Mouse (Mus musculus) spleen, embryonic (tissue): Measurements from ENCODE around the gene Prelid1.

Experiments used
- CTCF ChIA-PET: fragments of 350-600 bp; sonication (Branson Sonifier 250); formaldehyde crosslinking; loops from one replicate; lab custom pipeline; 2022; lab: Charles Lee

Gene Prelid1

GRCm38 (mm10) chr13:55319931-55320533 lies at the start of gene Prelid1:
TSS of gene Prelid1 (plus strand) at chr13:55320500.
- CTCF ChIA-PET: no interaction called here

DNA sequence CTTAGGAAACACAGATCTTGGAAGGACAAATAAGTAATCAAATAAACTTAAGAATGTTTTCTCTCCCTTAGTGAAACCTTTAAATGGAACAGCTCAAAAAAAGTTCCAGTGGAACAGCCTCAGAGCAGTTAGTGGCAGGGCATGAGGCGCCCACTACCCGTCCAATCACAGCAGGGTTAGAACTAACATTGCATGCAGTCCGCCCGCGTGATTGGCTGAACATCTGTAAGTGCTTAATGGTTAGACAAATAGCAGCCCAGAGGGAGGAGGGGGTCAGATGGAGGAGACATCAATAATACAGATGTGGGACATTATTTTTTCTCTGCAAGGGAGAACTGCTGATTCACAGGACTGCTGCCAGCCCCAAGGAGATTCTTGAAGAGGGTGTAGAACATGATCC lies 43.1 kb upstream of the Prelid1 start:
- CTCF ChIA-PET: no interaction called here

- CTCF ChIA-PET: no interaction called here
These were observed 42.7 kb upstream of the Prelid1 start for GRCm38 (mm10) chr13:55277646-55278045.

DNA sequence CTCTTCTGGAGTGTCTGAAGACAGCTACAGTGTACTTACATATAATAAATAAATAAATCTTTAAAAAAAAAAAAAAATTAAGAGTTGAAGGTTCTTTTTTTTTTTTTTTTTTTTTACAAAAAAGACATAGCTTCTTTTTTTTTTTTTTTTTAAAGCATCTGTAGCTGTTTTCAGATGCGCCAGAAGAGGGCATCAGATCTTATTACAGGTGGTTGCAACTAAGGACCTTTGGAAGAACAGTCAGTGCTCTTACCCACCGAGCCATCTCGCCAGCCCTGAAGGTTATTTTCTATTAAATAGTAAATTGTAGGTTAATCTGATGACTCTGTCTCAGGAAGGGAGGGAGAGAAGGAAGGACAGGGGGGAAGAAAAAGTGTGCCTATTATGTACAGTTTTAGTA lies 31.4 kb upstream of the Prelid1 start:
- CTCF ChIA-PET: interaction anchor here (0.6 kb wide), 1 partner anchor 87 kb away, joined by 3 read pairs; no protein-coding TSS in a partner anchor

DNA sequence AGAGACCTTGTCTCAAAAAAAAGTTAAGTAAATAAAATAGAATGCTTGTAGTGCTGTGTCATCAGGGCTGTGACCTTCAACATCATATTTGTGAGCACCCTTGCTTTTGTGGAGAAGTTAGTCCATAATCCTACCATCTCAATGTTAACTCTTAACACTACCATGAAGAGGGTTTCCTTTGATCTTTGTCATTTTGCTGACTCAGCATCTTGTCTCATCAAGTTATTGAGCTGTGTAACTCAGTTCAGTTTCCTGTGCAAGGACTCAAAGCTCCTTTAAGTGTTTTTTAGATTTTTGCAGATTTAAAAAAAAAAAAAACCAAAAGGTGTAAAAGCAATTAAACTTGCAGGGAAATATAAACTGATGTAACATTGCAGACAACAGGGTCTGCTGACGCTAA lies 23.5 kb upstream of the Prelid1 start:
- CTCF ChIA-PET: interaction anchor here (0.6 kb wide), 1 partner anchor 242 kb away, joined by 3 read pairs; no protein-coding TSS in a partner anchor

DNA sequence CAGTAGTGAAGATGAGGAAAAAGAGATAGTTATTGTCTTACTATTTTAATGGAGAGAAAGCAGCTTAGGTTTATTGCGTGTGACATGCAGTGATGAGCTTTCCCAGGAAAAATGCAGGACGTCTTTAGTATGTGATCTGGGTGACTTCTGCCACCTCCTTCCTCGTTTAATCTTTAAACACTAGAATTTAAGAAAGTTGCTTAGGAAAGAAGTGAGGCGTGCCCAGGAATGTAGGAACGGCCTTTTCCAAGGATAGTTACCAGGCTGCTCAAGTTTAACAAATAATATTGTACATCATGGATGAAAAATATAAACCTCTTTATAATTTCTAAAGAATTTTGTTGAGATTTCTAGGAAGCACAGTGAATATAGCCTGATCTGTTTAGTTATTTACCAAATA lies 19.4 kb upstream of the Prelid1 start:
- CTCF ChIA-PET: no interaction called here

GRCm38 (mm10) chr13:55312028-55312630 lies 8.2 kb upstream of the Prelid1 start:
- CTCF ChIA-PET: interaction anchor here (0.5 kb wide), 1 partner anchor 92 kb away, joined by 11 read pairs; no protein-coding TSS in a partner anchor

DNA sequence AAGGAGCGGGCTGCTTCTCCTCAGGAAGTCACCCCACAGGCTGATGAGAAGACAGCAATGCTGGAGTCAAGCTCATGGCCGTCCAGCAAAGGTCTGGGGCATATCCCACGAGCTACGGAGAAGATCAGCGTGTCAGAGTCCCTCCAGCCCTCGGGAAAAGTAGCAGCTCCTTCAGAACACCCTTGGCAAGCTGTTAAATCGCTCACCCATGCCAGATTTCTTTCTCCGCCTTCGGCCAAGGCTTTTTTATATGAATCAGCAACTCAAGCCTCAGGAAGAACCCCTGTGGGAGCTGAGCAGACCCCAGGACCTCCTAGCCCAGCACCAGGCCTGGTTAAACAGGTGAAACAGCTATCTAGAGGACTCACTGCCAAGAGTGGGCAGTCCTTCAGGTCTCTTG lies 7.2 kb upstream of the Prelid1 start:
- CTCF ChIA-PET: interaction anchor here (0.5 kb wide), 1 partner anchor 93 kb away, joined by 11 read pairs; no protein-coding TSS in a partner anchor

DNA sequence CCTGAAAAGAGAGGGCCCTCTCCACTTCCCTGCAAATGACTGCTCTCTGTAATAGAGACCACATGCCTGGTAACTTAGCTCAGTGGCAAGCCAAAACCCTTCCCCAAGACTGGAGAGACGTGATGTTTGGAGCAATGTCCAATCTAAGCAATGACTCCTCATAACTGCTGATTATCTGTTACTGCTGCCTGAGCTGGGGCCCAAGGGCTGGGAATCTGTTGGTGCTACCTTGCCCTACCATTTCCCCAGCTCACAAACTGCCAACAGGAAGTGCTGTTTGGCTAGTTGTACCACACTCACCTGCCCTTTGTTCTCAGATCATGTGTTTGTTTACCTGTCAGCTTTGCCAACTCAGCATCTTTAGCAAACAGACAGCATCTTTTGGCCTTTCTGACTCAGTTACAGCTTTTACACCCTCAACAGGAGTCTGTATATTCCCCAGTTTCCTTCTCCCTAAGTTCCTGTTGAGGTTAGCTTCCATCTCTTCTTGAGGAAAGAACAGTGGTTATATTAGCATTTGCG lies 5.3 kb upstream of the Prelid1 start:
- CTCF ChIA-PET: no interaction called here

DNA sequence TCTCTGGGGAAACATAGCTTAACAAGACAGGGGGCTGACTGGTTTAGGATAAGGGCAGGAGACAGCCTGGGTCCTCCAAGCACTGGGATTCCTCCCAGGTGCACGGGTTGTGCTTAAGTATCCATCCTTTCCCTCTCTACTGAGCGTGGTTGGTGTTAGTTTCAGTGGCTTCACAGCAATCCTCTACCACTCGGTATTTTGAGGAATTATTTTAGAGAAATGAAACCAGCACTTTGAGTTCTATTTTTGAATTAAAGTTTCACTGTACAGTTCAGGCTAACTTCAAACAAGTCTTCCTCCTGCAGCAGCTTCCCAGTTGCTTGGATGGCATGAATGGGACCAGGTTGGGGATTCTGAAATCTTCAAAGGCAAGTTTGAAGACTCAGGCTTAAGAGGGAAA lies 1.9 kb upstream of the Prelid1 start:
- CTCF ChIA-PET: interaction anchor here (0.5 kb wide), 1 partner anchor 14 kb away, joined by 3 read pairs; no protein-coding TSS in a partner anchor

- CTCF ChIA-PET: no interaction called here
These were observed 1.3 kb downstream of the Prelid1 start, which contains the start of gene Rab24 for GRCm38 (mm10) chr13:55321434-55322129. TSS of gene Rab24 (minus strand) at chr13:55321946.

DNA sequence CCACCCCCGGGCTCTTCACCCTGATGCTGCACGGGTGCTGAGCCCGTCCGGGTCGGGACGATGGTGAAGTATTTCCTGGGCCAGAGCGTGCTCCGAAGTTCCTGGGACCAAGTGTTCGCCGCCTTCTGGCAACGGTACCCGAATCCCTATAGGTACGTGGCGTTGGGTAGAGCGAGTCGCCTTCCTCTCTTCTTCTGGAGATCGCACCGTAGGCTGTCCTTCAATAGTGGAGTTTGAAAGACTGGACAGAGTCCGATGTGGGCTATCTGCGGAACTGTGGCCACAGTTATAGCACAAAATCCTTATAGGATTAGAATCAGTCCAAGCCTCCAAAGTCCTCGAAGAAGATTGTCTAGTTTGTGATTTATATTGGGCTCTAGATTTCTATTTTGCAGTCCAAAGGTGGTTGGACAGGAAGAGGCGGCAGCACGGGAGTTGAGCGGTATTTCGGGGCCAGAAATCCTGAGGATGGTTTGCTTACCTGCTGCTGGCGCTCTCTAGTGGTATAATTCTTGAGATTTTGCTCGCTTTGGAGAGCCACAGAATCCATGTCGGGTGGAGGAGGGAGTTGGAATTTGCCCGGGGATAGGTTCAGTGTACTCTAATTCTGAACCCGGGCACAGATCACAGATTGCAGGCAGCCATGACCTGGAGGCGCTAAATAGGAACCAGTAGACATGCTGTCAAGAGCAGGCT lies 2.0 kb downstream of the Prelid1 start:
- CTCF ChIA-PET: no interaction called here

DNA sequence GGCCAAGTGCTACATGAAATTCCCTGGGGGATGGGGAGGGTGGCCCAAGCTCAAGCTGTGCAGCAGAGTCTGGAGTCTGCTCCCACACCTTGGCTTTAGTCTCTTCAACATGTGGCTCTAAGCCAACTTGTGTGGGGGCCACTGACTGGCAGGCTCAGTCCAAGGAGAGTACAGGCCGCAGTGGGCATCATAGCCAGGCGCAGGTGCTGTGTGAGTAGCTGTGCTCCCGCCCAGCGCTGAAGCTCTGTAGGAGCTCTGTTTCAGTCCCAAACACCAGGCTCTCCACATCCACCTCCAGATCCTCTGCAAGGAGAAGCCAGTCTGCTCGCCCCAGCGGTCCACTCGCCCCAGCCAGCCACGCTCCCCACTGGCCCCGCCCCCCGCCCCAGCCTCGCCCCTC lies 5.3 kb downstream of the Prelid1 start:
- CTCF ChIA-PET: no interaction called here

GRCm38 (mm10) chr13:55327169-55327568 lies 6.9 kb downstream of the Prelid1 start:
- CTCF ChIA-PET: interaction anchor here (0.6 kb wide), 1 partner anchor 39 kb away, joined by 4 read pairs; no protein-coding TSS in a partner anchor

DNA sequence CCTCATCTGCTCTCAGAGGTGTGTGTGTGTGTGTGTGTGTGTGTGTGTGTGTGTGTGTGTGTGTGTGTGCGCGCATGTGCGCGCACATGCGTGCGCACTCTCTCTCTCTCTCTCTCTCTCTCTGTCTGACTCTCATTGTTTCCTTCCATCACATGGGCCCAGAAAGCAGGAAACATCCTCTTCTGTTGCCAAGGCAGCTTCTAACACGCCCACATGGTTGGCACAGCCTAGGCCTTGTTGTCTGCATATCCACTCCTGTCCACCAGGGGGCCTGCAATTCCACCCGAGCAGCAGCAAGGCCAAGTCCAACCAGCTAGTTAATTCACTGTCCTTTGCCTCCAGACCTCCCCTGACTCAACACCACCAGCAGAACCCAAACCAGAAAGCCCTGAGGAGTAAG lies 7.3 kb downstream of the Prelid1 start:
- CTCF ChIA-PET: interaction anchor here (0.6 kb wide), 1 partner anchor 40 kb away, joined by 4 read pairs; no protein-coding TSS in a partner anchor

DNA sequence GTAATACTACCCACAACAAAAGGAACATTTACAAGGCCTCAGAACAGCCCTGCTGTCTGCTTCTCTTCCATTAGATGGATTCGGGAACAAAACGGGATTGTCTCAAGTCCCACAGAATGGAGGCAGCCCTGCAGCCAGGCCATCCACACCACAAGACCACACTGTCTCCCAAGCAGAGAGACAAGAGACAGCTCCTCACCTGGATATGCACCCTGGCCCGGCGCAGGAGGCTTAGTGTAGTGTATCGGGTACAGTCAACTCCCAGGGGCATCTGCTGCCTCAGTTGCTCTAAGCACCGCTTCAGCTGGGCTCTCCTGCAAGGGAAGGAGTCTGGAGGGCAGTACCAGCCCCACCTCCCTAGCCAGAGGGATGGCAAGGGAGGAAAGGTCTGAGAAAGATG lies 7.9 kb downstream of the Prelid1 start:
- CTCF ChIA-PET: no interaction called here

GRCm38 (mm10) chr13:55328641-55329040 lies 8.3 kb downstream of the Prelid1 start:
- CTCF ChIA-PET: interaction anchor here (0.8 kb wide), 1 partner anchor 210 kb away, joined by 4 read pairs; no protein-coding TSS in a partner anchor

DNA sequence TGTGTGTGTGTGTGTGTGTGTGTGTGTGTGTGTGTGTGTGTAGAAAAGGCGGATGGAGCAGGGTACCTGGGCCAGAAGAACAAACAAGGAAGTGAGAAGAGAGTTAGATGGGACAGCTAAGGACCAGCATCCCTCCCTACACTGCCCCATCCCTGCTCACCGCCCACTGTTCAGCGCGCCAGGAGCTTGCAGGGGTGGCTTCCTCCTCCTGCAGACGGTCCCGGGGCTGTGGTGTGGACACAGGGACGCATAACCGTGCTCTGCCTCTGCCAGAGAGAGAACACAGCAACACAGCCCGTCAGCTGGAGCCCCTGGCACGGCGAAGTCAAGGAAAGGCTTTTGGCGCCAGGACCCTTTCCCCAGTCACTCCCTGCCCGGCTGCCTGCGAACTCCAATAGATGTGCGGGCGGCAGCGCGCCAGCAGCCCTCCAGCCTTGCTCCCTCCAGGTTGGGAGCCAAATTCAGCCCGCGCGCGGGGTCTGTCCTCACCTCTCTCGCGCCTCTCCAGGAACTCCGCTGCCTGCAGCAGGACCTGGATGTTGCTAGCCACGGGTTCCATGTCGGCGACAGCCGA lies 8.9 kb downstream of the Prelid1 start:
- CTCF ChIA-PET: interaction anchor here (0.8 kb wide), 1 partner anchor 209 kb away, joined by 4 read pairs; no protein-coding TSS in a partner anchor

- CTCF ChIA-PET: interaction anchor here (0.8 kb wide), 1 partner anchor 209 kb away, joined by 4 read pairs; no protein-coding TSS in a partner anchor
These were observed 9.6 kb downstream of the Prelid1 start, which contains the start of gene Mxd3 for GRCm38 (mm10) chr13:55329683-55330566. TSS of gene Mxd3 (minus strand) at chr13:55329823.
